Mouse (Mus musculus): ENCODE results near the gene Rapgef5. TPM values are rescaled to one million over a fixed set of nuclear protein-coding genes. Genes with fewer than 3 reads are reported as not detected.
"Not testable (repeated sequence)": the region's sequence is repeated elsewhere in the genome, so short reads cannot be mapped to it uniquely, and the experiment has no call there.

The Rapgef5 gene
- polyA plus RNA-seq, 1 experiment from 2014 or later: 19.8 TPM

DNA sequence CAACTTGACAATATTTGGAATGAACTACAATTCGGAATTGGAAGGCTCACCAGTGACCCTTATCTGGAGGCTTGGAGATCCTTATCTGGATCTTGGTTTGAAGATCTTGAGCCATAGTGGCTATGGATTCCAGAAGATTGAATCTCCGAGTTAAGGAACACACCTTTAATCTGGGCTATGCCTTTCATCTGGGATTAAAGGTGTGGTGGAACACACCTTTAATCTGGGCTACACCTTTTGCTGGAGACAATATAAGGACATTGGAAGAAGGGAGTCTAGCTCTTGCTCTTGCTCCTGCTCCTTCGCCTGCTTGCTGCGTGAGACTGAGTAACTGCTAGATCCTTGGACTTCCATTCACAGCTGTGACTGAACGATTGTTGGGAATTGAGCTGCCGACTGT lies 287.7 kb downstream of the Rapgef5 start, which contains the start of gene Cdca7l:
TSS of gene Cdca7l (plus strand) at position 301 of the 400 bp plus-strand sequence.
- WGBS: 100% methylated on average over 2 of the region's 6 CpGs
- H3K4me3 ChIP-seq; H3K4me2 ChIP-seq; ATAC-seq; H3K9ac ChIP-seq; H3K9me3 ChIP-seq (replicated peaks); H3K36me3 ChIP-seq (ENCODE audit: poor library complexity, severe bottlenecking); H3K27ac ChIP-seq: not testable (repeated sequence)
- peaks cover 16% of the 10 kb centered on the region; the same call in 1 of the 2 replicates for H3K27me3 ChIP-seq
- H3K4me1 ChIP-seq: peaks cover 35% of the 10 kb centered on the region

DNA sequence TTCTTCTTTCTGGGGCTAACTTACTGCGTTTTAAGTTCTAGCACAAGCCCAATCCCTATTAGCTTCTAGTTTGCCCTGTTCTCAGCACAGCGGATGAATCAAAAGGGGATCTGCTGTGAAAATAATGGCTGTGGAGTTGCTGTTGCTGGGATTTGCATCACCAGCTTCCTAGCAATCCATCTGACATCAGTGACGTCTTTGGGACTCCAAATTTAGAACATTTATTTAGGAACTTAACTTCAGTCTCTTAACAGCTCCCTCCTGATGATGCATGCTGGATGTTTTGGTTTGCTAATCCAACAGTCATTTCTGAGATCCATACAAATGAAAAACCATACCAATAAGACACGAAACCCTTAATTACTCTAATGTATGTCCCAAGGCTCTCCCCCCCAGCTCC lies 289.3 kb downstream of the Rapgef5 start:
- WGBS: 40% methylated on average over 4 of the region's 4 CpGs
- Histone ChIP-seq H3K27ac (no peak overlapping the region), H3K27me3 (peaks cover 21% of the 10 kb centered on the region), H3K4me3 (no peak overlapping the region), H3K4me1 (peaks cover 51% of the 10 kb centered on the region), H3K36me3 (ENCODE audit: poor library complexity, severe bottlenecking) (no peaks in the 10 kb centered on the region), H3K9ac (no peak overlapping the region), H3K4me2 (peak overlapping the region; percentile 54), H3K9me3 (replicated peaks) (no peaks in the 10 kb centered on the region)
- ATAC-seq: no peak

- H3K4me2 ChIP-seq: peak overlapping the region; percentile 54
- H3K4me3 ChIP-seq: peak overlapping the region; percentile 27
- 2% methylated on average over 12 of the region's 12 CpGs for WGBS
- H3K36me3 ChIP-seq (ENCODE audit: poor library complexity, severe bottlenecking): no peaks in the 10 kb centered on the region
- no peaks in the 10 kb centered on the region for H3K9me3 ChIP-seq (replicated peaks)
- peak; percentile 64 for ATAC-seq
- peak overlapping the region; percentile 16; the same call in 1 of the 2 replicates for H3K9ac ChIP-seq
- peaks cover 52% of the 10 kb centered on the region for H3K4me1 ChIP-seq
- H3K27me3 ChIP-seq: peaks cover 25% of the 10 kb centered on the region
- peak overlapping the region; percentile 35; the same call in 1 of the 2 replicates for H3K27ac ChIP-seq
Measured at GRCm38 (mm10) chr12:117806007-117806451, 289.8 kb downstream of the Rapgef5 start.

DNA sequence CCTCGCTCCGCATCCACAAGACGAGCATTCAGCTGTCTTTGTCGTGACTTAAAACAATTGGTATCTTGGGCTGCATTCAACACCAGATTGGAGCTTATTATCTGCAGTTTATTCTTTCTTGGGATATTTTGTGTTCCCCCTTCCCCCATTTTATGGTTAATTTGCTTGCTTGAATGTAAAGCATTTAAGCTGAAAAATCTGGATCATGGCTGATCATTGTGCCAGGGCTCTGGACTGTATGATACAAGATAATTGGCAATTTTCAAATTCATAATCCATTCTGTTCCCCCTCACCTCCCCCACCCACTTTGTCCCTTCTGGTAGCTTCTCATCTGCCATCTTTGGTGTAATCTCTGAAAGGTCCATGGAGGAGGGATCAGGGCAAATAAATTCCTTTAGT lies 290.2 kb downstream of the Rapgef5 start:
- H3K9ac ChIP-seq: 0 out of 2 replicates have a peak overlapping the region, but pooled peaks have one; percentile 16
- peaks cover 28% of the 10 kb centered on the region for H3K27me3 ChIP-seq
- peaks cover 52% of the 10 kb centered on the region for H3K4me1 ChIP-seq
- WGBS: 2% methylated on average over 4 of the region's 4 CpGs
- ATAC-seq: no peak; the same call in none of the 2 replicates
- H3K4me2 ChIP-seq: peak overlapping the region; percentile 54
- H3K9me3 ChIP-seq (replicated peaks): no peaks in the 10 kb centered on the region
- H3K27ac ChIP-seq: peak overlapping the region; percentile 35; the same call in 1 of the 2 replicates
- H3K4me3 ChIP-seq: peak overlapping the region; percentile 27; the same call in 1 of the 2 replicates
- no peaks in the 10 kb centered on the region for H3K36me3 ChIP-seq (ENCODE audit: poor library complexity, severe bottlenecking)

DNA sequence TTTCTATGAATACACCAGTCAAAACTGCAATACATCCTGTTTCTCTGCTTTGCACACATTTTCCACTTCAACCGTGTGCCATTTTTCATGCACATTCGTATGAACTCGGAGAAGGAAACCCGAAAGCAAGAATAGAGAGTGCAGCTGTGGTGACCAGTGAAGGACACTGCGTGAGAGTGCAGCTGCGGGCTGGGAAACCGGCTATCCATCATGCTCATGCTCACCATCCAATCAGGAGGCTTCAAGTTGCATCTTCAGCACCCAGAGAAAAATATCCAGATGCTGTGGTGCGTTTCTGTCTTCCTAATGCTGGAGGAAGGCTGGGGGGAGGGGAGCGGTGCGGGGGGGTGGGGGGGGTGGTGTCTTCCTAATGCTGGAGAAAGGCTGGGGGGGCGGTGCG lies 291.4 kb downstream of the Rapgef5 start:
- 36% methylated on average over 12 of the region's 12 CpGs for WGBS
- Histone ChIP-seq H3K4me2 (peak overlapping the region; percentile 53), H3K27ac (no peak overlapping the region), H3K9ac (no peak overlapping the region), H3K36me3 (ENCODE audit: poor library complexity, severe bottlenecking) (no peaks in the 10 kb centered on the region), H3K9me3 (replicated peaks) (no peaks in the 10 kb centered on the region), H3K27me3 (peaks cover 40% of the 10 kb centered on the region), H3K4me1 (peaks cover 52% of the 10 kb centered on the region), H3K4me3 (no peak overlapping the region)
- ATAC-seq: no peak

DNA sequence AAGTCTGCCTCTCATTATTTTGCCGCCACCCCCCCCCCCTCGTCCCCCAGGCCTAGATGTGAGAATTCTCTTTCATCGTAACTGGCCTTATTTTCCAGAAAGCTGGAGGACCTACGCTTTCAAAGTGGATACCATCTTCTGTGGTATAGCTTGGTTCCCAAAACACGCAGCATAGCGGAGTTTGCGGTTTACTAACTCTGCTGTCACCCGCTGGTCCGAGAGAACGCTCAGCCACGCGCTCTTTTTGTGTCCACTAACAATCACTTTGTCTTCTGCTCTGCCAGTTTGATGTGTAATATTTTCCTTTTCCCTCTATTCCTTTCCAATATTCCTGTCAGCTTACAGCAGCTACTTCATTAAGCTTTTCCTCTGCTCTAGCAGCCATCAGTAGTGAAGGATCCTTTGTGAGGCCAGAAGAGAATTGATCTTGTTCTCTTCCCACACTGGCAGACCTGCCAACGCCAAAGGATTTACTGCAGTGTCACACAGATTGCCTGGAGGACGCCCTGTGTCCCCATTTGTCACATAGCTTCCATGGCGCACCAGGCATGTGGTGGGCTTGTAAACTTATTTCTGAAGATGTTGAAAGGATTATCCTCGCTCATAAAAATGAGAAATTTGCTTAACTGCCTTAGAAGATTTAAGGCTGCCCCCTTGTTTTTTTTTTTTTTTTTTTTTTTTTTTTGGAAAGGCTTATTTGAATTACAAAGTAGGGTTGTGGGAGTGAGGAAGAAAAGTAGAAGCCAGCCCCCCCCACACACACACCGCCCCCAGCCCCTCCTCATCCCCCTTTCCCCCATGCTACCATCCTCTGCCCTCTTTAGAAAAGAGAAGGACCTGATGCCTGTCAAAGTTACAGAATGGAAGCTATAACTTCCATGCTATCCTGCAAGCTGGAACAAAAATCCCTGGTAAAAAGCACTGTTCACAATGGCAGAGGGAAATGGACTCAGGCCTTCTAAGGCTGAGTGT lies 292.4 kb downstream of the Rapgef5 start:
- 15% methylated on average over 17 of the region's 17 CpGs for WGBS
- Histone ChIP-seq H3K4me3 (peak overlapping the region; percentile 4), H3K36me3 (ENCODE audit: poor library complexity, severe bottlenecking) (no peaks in the 10 kb centered on the region), H3K9me3 (replicated peaks) (no peaks in the 10 kb centered on the region), H3K27me3 (peaks cover 47% of the 10 kb centered on the region), H3K4me1 (peaks cover 52% of the 10 kb centered on the region), H3K4me2 (peak overlapping the region; percentile 53), H3K27ac (peak overlapping the region; percentile 65), H3K9ac (0 out of 2 replicates have a peak overlapping the region, but pooled peaks have one; percentile 21)
- no peak for ATAC-seq

Measured in forebrain, embryonic 13.5 days (tissue).